ENCODE assay signal across 28 mouse cellular contexts in the genomic region with DNA sequence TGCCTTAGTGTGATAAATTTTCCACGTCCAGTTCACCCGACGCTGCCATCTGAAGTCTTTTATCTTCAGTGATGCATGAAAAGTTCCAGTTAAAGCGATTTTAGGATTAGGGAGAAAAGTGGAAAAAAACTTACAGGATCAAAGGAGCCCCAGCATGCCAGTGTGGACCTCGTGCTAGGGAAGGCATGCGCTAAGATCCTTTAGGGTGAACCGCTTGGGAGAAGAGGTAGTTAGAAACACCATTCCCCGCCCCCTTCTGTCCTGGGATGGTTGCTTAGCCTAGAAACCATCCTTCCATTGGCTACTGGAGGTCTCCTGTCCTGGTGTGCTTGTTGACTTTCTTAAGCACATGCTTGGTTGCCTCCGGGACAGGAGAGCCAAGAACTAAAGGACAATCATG. TPM values are rescaled to one million over a fixed set of nuclear protein-coding genes. Genes with fewer than 3 reads are reported as not detected.
DNase-seq lines count a peak whose midpoint lies in the region; ATAC-seq lines count a peak whose summit lies in the region.
"Had no signal": no experiment of that assay in that cellular context is flagged by ENCODE, and none has a peak within 500 bp of the region (broad histone marks: within the 10 kb centered on the region; RNA-seq: fewer than 3 reads in every experiment).

No protein-coding gene starts in this region.

- H3K27ac ChIP-seq in embryonic facial prominence, embryonic 10.5 days (replicated peaks): no peak overlapping the region
- no peak overlapping the region for H3K27ac ChIP-seq in midbrain, embryonic 13.5 days
- H3K27ac ChIP-seq: embryonic facial prominence, embryonic 15.5 days; hindbrain, embryonic 10.5 days; hindbrain, embryonic 15.5 days had no signal

- peak; percentile 76 for ATAC-seq in midbrain, embryonic 13.5 days
- ATAC-seq: forebrain, embryonic 16.5 days; intestine, embryonic 16.5 days had no signal

- intact Hi-C loops in gastrocnemius, postnatal 14 days (cut with DNase I; ENCODE audit: low total_unique reads): loop anchor here (10.0 kb wide), 1 partner anchor 61 kb away; no protein-coding TSS in a partner anchor

- H3K4me3 ChIP-seq in embryonic facial prominence, embryonic 10.5 days: no peak overlapping the region
- H3K4me3 ChIP-seq in midbrain, embryonic 13.5 days (replicated peaks): no peak overlapping the region
- H3K4me3 ChIP-seq: embryonic facial prominence, embryonic 15.5 days; erythroblast, embryonic 14.5 days; heart, embryonic 12.5 days; hindbrain, embryonic 10.5 days; hindbrain, embryonic 15.5 days had no signal

- no peaks in the 10 kb centered on the region for H3K9me3 ChIP-seq in embryonic facial prominence, embryonic 10.5 days
- no peaks in the 10 kb centered on the region for H3K9me3 ChIP-seq in midbrain, embryonic 13.5 days
- H3K9me3 ChIP-seq: embryonic facial prominence, embryonic 15.5 days; heart, embryonic 12.5 days; hindbrain, embryonic 10.5 days; hindbrain, embryonic 15.5 days had no signal

- 71% methylated on average over 9 of the region's 9 CpGs for WGBS in embryonic facial prominence, embryonic 10.5 days
- 32% methylated on average over 9 of the region's 9 CpGs for WGBS in midbrain, embryonic 13.5 days

- peak; percentile 29 for DNase-seq in embryo, embryonic 10.5 days (ENCODE audit: low spot score)
- DNase-seq in embryo, embryonic 9.5 days (ENCODE audit: extremely low spot score): no peak
- peak; percentile 70 for DNase-seq in R1 (ENCODE audit: low read depth, low spot score)
- DNase-seq in embryonic facial prominence, embryonic 10.5 days (ENCODE audit: low spot score): peak; percentile 18
- DNase-seq in adrenal gland, adult 8-10 months: no peak
- no peak for DNase-seq in right cerebral cortex, adult 2 months (ENCODE audit: low spot score in 2 of 2)
- DNase-seq in gastrocnemius, postnatal 14 days: no peak
- DNase-seq: cerebellum, adult 18-20 months; cerebellum, adult 9-11 months; cerebellum, postnatal 36 days; gastrocnemius, postnatal 25 days had no signal

- H3K9ac ChIP-seq in midbrain, embryonic 13.5 days (replicated peaks): no peak overlapping the region
- H3K9ac ChIP-seq: embryonic facial prominence, embryonic 15.5 days; heart, embryonic 12.5 days; hindbrain, embryonic 15.5 days had no signal

- H3K27me3 ChIP-seq in embryonic facial prominence, embryonic 10.5 days (replicated peaks; ENCODE audit: low read depth, poor library complexity, severe bottlenecking): peaks cover 10% of the 10 kb centered on the region
- H3K27me3 ChIP-seq in midbrain, embryonic 13.5 days: peaks cover 15% of the 10 kb centered on the region
- H3K27me3 ChIP-seq: heart, embryonic 12.5 days had no signal

- no peak overlapping the region for H3K4me2 ChIP-seq in midbrain, embryonic 13.5 days (replicated peaks)
- H3K4me2 ChIP-seq: embryonic facial prominence, embryonic 15.5 days; heart, embryonic 12.5 days; hindbrain, embryonic 15.5 days had no signal

- no peaks in the 10 kb centered on the region for H3K36me3 ChIP-seq in embryonic facial prominence, embryonic 10.5 days (replicated peaks)
- H3K36me3 ChIP-seq in midbrain, embryonic 13.5 days: no peaks in the 10 kb centered on the region
- H3K36me3 ChIP-seq: embryonic facial prominence, embryonic 15.5 days; heart, embryonic 12.5 days; hindbrain, embryonic 10.5 days; hindbrain, embryonic 15.5 days had no signal

- peaks cover 16% of the 10 kb centered on the region for H3K4me1 ChIP-seq in embryonic facial prominence, embryonic 10.5 days
- H3K4me1 ChIP-seq in midbrain, embryonic 13.5 days (replicated peaks): peaks cover 11% of the 10 kb centered on the region
- H3K4me1 ChIP-seq: hindbrain, embryonic 10.5 days; hindbrain, embryonic 15.5 days had no signal

RNA-seq across cellular contexts. Expression of a gene that starts 29.8 kb away (rescaled TPM):
- polyA plus RNA-seq in embryonic facial prominence, embryonic 10.5 days (2016; fragmentation: Nextera tagmentation; extraction: Ambion mirVana): not detected in 2 replicates
- polyA plus RNA-seq in midbrain, embryonic 13.5 days (2015; fragmentation: Nextera tagmentation; extraction: Ambion mirVana): 0.35 TPM in 1 of 2 replicates, not detected in the other
- total RNA-seq in adrenal gland, adult 8-10 months (2022): not detected
- total RNA-seq in gastrocnemius, postnatal 14 days (2021): not detected
- total RNA-seq: adrenal gland, postnatal 36 days; gastrocnemius, postnatal 25 days; granulocyte monocyte progenitor cell, adult 5-6 weeks; heart, adult 8-10 months; heart, postnatal 25 days; MEL had no signal
- polyA plus RNA-seq: adrenal gland, adult 2 months; C2C12; erythroblast, embryonic 14.5 days; forebrain, embryonic 11.5 days; forebrain, embryonic 16.5 days; heart, embryonic 12.5 days; heart, embryonic 16.5 days; hindbrain, embryonic 10.5 days had no signal

RNA-seq across cellular contexts. Expression of a gene that starts 35.2 kb away (rescaled TPM):
- 7.1 and 9.4 TPM in 2 replicates for polyA plus RNA-seq in embryonic facial prominence, embryonic 10.5 days (2016; fragmentation: Nextera tagmentation; extraction: Ambion mirVana)
- polyA plus RNA-seq in midbrain, embryonic 13.5 days (2015; fragmentation: Nextera tagmentation; extraction: Ambion mirVana): 22.8 and 24.5 TPM in 2 replicates
- total RNA-seq in adrenal gland, adult 8-10 months (2022): 10 to 100 TPM; 25.6 to 40.4 (median 38.7) TPM
- total RNA-seq in gastrocnemius, postnatal 14 days (2021): 10 to 100 TPM; 35.5 to 39.6 TPM
- polyA plus RNA-seq: erythroblast, embryonic 14.5 days had no signal

Comparison
In these comparisons a context has a peak if more than half of its experiments do, and no peak if none do; other contexts are left out.
1. DNase-seq: peak in embryo, embryonic 10.5 days (single experiment), R1 (single experiment) and embryonic facial prominence, embryonic 10.5 days (single experiment); none in embryo, embryonic 9.5 days (single experiment), adrenal gland, adult 8-10 months (single experiment), right cerebral cortex, adult 2 months (0 of 2) and gastrocnemius, postnatal 14 days (single experiment).